Mouse (Mus musculus): ENCODE data around the gene Prkca. TPM values are rescaled to one million over a fixed set of nuclear protein-coding genes. Genes with fewer than 3 reads are reported as not detected.

Gene Prkca
- polyA plus RNA-seq, 1 experiment, result 16.8 TPM

DNA sequence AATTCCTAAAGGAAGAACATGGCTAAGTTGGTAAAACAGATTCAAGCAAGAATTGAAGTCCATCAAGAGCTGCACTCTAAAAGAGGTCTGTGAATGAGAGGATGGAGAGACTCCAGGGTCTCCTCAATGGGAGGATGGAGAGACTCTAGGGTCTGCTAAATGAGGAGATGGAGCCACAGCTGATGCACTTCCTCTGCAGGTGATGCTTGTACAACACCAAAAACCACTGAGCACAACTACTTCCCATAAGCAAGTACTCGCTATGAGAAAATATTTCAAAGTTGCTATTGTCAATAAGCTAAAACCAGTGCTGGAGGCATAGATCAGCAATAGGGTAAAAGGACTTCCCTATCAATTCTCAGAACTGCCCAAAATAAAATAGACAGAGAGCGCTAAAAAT lies 137.1 kb downstream of the Prkca start:
- H3K27ac ChIP-seq (ENCODE audit: insufficient read depth, low read length), result no peak overlapping the region
- no peaks in the 10 kb centered on the region; the same call in 1 of the 2 replicates for H3K4me1 ChIP-seq (ENCODE audit: control insufficient read depth, insufficient read depth, low read length)
- H3K4me3 ChIP-seq (replicated peaks; ENCODE audit: insufficient read depth, low read depth, low read length), result no peak overlapping the region
- 99% methylated on average over 2 of the region's 2 CpGs for WGBS
- no peak for DNase-seq
- no peak for TF ChIP-seq POLR2A (IDR thresholded peaks at IDR 0.05; ENCODE audit: borderline replicate concordance, insufficient read depth, low read length)
- TF ChIP-seq CTCF (IDR thresholded peaks at IDR 0.05; ENCODE audit: borderline replicate concordance, insufficient read depth, low read depth, low read length), result no peak
- H3K27me3 ChIP-seq (ENCODE audit: control insufficient read depth, insufficient read depth, low read length), result no peaks in the 10 kb centered on the region

DNA sequence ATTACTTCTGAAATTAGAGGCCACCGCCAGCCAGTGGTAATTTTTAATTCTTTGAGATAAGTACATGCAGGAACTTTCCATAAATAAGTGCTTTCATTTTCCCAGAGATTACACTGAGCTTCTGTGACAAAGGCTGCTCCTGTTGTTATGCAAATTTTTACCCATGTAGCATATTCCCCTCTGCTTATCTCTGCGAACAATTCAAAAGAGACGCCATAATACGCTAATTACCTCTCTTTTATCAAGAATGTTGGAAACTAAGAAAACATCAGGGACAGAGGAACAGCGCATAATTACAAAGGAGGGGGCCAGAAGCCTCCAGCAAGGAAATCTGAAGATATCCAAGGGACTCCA lies 138.9 kb downstream of the Prkca start:
- Histone ChIP-seq H3K4me1 (ENCODE audit: control insufficient read depth, insufficient read depth, low read length) (no peaks in the 10 kb centered on the region; the same call in 1 of the 2 replicates), H3K27me3 (ENCODE audit: control insufficient read depth, insufficient read depth, low read length) (no peaks in the 10 kb centered on the region), H3K27ac (ENCODE audit: insufficient read depth, low read length) (no peak overlapping the region), H3K4me3 (replicated peaks; ENCODE audit: insufficient read depth, low read depth, low read length) (no peak overlapping the region)
- DNase-seq, result no peak
- TF ChIP-seq POLR2A (IDR thresholded peaks at IDR 0.05; ENCODE audit: borderline replicate concordance, insufficient read depth, low read length) (no peak), CTCF (IDR thresholded peaks at IDR 0.05; ENCODE audit: borderline replicate concordance, insufficient read depth, low read depth, low read length) (no peak)
- 72% methylated on average over 5 of the region's 5 CpGs for WGBS

DNA sequence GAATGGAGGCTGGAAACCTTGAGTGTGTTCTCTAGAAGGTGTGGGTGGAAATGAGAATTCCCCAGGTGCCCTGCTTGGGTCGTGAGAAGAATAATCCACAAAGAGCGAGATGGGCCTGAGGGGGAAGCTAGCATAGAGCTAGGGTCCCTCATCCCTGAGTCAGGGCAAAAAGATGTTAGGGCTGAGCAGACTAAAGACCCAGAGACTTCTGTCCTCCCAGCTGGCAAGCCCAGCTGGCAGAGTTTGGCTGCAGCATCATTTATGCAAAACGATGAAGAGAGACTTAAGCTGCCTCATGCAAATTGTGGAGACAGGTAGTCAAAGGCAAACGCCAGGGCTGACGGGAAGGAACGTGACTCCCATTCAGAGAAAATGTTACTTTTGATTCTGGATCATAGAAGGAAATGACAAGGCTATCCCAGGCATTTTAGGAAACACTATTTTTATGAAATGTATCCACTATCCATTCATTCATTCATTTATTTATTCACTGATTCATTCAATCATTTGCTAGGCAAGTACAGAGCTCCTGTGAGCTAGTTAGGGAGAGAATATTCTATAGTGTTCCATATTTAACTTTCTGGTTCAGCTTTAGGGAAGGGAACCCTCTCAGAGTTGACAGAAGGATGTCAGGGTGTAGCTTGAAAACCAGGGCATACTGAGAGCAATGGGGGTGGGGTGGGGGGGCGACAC lies 139.4 kb downstream of the Prkca start:
- WGBS, result 56% methylated on average over 7 of the region's 7 CpGs
- no peak overlapping the region for H3K4me3 ChIP-seq (replicated peaks; ENCODE audit: insufficient read depth, low read depth, low read length)
- H3K27ac ChIP-seq (ENCODE audit: insufficient read depth, low read length), result no peak overlapping the region
- TF ChIP-seq POLR2A (IDR thresholded peaks at IDR 0.05; ENCODE audit: borderline replicate concordance, insufficient read depth, low read length) (no peak), CTCF (IDR thresholded peaks at IDR 0.05; ENCODE audit: borderline replicate concordance, insufficient read depth, low read depth, low read length) (no peak)
- no peaks in the 10 kb centered on the region for H3K27me3 ChIP-seq (ENCODE audit: control insufficient read depth, insufficient read depth, low read length)
- H3K4me1 ChIP-seq (ENCODE audit: control insufficient read depth, insufficient read depth, low read length), result no peaks in the 10 kb centered on the region; the same call in 1 of the 2 replicates
- DNase-seq, result no peak

- Histone ChIP-seq H3K4me3 (replicated peaks; ENCODE audit: insufficient read depth, low read depth, low read length) (no peak overlapping the region), H3K27me3 (ENCODE audit: control insufficient read depth, insufficient read depth, low read length) (no peaks in the 10 kb centered on the region), H3K4me1 (ENCODE audit: control insufficient read depth, insufficient read depth, low read length) (no peaks in the 10 kb centered on the region), H3K27ac (ENCODE audit: insufficient read depth, low read length) (no peak overlapping the region)
- WGBS, result 97% methylated on average over 7 of the region's 7 CpGs
- TF ChIP-seq POLR2A (IDR thresholded peaks at IDR 0.05; ENCODE audit: borderline replicate concordance, insufficient read depth, low read length), result no peak
- no peak for TF ChIP-seq CTCF (IDR thresholded peaks at IDR 0.05; ENCODE audit: borderline replicate concordance, insufficient read depth, low read depth, low read length)
- no peak for DNase-seq
These were observed 140.9 kb downstream of the Prkca start for GRCm38 (mm10) chr11:108202835-108203234.

DNA sequence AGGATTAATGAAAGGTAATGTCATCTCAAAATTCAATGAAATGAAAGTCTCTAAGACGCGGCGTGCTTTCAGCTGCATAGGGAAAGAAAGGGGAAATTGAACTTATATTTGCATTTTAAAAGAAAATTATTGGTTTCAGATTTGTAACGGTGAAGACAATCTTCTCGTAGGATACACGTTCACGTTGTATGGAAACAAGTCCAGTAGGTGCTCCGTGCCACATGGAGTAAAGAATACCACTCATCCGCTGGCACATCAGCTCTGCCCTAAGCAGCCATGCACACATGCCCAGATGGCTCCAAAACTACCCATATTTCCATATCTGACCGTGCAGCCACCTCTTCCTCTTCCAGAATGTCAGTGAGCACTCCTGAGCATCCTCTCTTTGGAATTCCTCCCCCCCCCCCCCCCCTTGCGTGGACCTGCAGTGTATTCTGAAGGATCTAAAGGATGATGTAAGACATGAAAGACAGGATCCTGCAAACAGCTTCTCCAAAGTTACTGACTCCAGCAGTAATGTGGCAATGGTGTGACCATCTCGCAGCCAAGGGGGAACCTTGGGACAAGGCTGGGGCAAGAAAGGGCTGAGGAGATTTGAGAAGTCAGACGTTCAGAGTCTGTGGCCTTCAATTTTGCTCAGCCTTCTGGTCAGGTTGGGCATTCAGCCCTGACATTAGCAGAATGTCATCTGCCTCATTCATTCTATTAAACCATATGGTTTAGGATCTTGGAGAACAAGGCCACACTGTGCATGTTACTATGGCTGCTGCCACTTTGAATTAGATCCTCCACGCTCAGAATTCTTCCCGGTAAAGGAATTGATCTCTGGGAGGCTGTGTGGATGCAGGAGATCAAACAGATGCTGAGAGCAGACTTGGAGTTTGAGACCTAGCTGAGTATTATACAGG lies 142.8 kb downstream of the Prkca start:
- no peak overlapping the region for H3K27ac ChIP-seq (ENCODE audit: insufficient read depth, low read length)
- TF ChIP-seq POLR2A (IDR thresholded peaks at IDR 0.05; ENCODE audit: borderline replicate concordance, insufficient read depth, low read length), result no peak
- no peak for TF ChIP-seq CTCF (IDR thresholded peaks at IDR 0.05; ENCODE audit: borderline replicate concordance, insufficient read depth, low read depth, low read length)
- 64% methylated on average over 15 of the region's 15 CpGs for WGBS
- DNase-seq, result peak in 1 of 2 experiments; percentile 17
- no peak overlapping the region for H3K4me3 ChIP-seq (replicated peaks; ENCODE audit: insufficient read depth, low read depth, low read length)
- no peaks in the 10 kb centered on the region for H3K4me1 ChIP-seq (ENCODE audit: control insufficient read depth, insufficient read depth, low read length)
- no peaks in the 10 kb centered on the region for H3K27me3 ChIP-seq (ENCODE audit: control insufficient read depth, insufficient read depth, low read length)

DNA sequence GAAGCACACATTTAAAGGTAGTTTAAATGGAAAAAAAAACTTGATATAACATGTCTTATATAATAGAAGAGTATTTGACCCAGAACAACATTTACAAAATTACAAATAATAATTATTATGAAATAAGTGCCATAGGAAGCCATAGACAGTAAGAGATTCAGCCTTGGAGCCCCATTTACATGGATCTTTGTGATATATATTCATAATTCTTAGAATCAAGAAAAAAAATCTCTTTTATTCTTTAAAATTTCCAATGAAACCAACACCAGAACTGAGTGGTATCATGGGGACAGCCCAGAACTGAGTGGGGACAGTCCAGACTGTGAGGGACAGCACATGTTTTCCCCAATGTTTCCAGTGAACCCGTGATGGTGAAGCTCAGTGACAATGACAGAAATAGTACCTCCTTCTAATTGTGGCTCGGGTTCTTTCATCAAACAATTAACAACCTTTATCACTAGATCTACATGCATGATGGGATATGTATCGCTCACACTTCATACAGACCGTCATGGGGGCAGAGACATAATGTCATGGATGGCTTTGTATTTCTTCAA lies 144.2 kb downstream of the Prkca start:
- no peak overlapping the region for H3K27ac ChIP-seq (ENCODE audit: insufficient read depth, low read length)
- DNase-seq, result no peak
- TF ChIP-seq POLR2A (IDR thresholded peaks at IDR 0.05; ENCODE audit: borderline replicate concordance, insufficient read depth, low read length), result no peak
- TF ChIP-seq CTCF (IDR thresholded peaks at IDR 0.05; ENCODE audit: borderline replicate concordance, insufficient read depth, low read depth, low read length), result no peak
- no peaks in the 10 kb centered on the region for H3K27me3 ChIP-seq (ENCODE audit: control insufficient read depth, insufficient read depth, low read length)
- H3K4me1 ChIP-seq (ENCODE audit: control insufficient read depth, insufficient read depth, low read length), result no peaks in the 10 kb centered on the region
- WGBS, result 92% methylated on average over 4 of the region's 4 CpGs
- H3K4me3 ChIP-seq (replicated peaks; ENCODE audit: insufficient read depth, low read depth, low read length), result no peak overlapping the region

- H3K4me3 ChIP-seq (replicated peaks; ENCODE audit: insufficient read depth, low read depth, low read length), result no peak overlapping the region
- WGBS, result 79% methylated on average over 5 of the region's 5 CpGs
- H3K27me3 ChIP-seq (ENCODE audit: control insufficient read depth, insufficient read depth, low read length), result no peaks in the 10 kb centered on the region
- no peak overlapping the region for H3K27ac ChIP-seq (ENCODE audit: insufficient read depth, low read length)
- no peak for TF ChIP-seq POLR2A (IDR thresholded peaks at IDR 0.05; ENCODE audit: borderline replicate concordance, insufficient read depth, low read length)
- no peak for TF ChIP-seq CTCF (IDR thresholded peaks at IDR 0.05; ENCODE audit: borderline replicate concordance, insufficient read depth, low read depth, low read length)
- H3K4me1 ChIP-seq (ENCODE audit: control insufficient read depth, insufficient read depth, low read length), result no peaks in the 10 kb centered on the region
- DNase-seq, result no peak
These were observed 145.1 kb downstream of the Prkca start for GRCm38 (mm10) chr11:108198592-108198991.

Data from cerebellum, adult 2 months (tissue).